Mouse (Mus musculus): Measurements from ENCODE around the gene Cryab. TPM values are rescaled to one million over a fixed set of nuclear protein-coding genes. Genes with fewer than 3 reads are reported as not detected.

Cryab gene
- polyA plus RNA-seq, 1 experiment from 2014 or later, result 14.9 TPM

GRCm38 (mm10) chr9:50724661-50725330 is 26.3 kb upstream of the Cryab start:
- no peak for DNase-seq (ENCODE audit: low spot score)

DNA sequence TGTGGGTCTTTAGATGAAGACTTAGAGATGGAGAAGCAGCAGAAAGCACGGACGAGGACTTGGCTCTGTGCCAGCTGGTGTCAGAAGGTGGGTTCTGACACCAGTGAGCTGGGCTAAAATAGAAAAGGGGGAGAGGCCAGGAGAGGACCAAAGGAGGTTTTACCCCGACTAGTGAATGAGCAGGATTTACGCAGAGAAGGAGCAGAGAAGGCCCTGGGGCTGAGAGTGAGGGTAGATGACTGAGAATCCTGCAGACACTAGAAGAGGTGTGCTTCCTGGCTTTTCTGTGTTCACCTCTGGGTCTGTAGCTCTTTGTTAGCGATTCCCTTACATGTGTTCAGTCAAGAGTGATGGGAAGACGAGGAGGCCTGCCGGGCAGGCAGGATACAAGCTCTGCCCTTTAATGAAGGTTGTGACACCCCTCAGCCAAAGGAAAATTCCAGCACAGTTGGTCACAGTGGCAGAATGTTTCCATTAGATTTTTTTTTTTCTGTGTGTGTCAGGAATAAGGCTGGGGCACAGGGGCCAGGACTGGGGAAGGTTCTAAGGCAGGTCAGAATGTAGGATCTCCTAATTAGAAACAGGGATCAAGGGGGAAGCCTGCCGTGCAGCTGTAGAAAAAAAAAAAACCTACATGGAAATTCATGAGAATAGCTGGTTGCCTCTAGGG is 25.1 kb upstream of the Cryab start:
- Histone ChIP-seq H3K27ac (peak overlapping the region; percentile 91), H3K9ac (peak overlapping the region; percentile 86), H3K27me3 (ENCODE audit: control insufficient read depth, insufficient read depth, low read length) (no peaks in the 10 kb centered on the region), H3K36me3 (replicated peaks; ENCODE audit: control insufficient read depth, insufficient read depth) (no peaks in the 10 kb centered on the region), H3K9me3 (ENCODE audit: control insufficient read depth, low read length) (no peaks in the 10 kb centered on the region), H3K4me3 (replicated peaks; ENCODE audit: low read length) (peak overlapping the region; percentile 74), H3K4me1 (replicated peaks; ENCODE audit: control insufficient read depth, insufficient read depth, low read length) (peaks cover 55% of the 10 kb centered on the region), H3K4me2 (replicated peaks) (peak overlapping the region; percentile 75)
- ATAC-seq (ENCODE audit: low FRiP score) (no peak), DNase-seq (ENCODE audit: low spot score) (no peak)
- WGBS, result 24% methylated on average over 8 of the region's 8 CpGs

More at GRCm38 (mm10) chr9:50724661-50725330, 26.3 kb upstream of the Cryab start:
- peaks cover 55% of the 10 kb centered on the region for H3K4me1 ChIP-seq (replicated peaks; ENCODE audit: control insufficient read depth, insufficient read depth, low read length)
- H3K36me3 ChIP-seq (replicated peaks; ENCODE audit: control insufficient read depth, insufficient read depth), result no peaks in the 10 kb centered on the region
- H3K27ac ChIP-seq, result peak overlapping the region; percentile 91
- peak overlapping the region; percentile 75 for H3K4me2 ChIP-seq (replicated peaks)
- 35% methylated on average over 3 of the region's 3 CpGs for WGBS
- H3K27me3 ChIP-seq (ENCODE audit: control insufficient read depth, insufficient read depth, low read length), result no peaks in the 10 kb centered on the region
- 0 out of 2 replicates have a peak overlapping the region, but pooled peaks have one; percentile 41 for H3K9ac ChIP-seq
- H3K4me3 ChIP-seq (replicated peaks; ENCODE audit: low read length), result 0 out of 2 replicates have a peak overlapping the region, but pooled peaks have one; percentile 74
- H3K9me3 ChIP-seq (ENCODE audit: control insufficient read depth, low read length), result no peaks in the 10 kb centered on the region
- ATAC-seq (ENCODE audit: low FRiP score), result no peak

- DNase-seq (ENCODE audit: low spot score), result no peak
- Histone ChIP-seq H3K27me3 (ENCODE audit: control insufficient read depth, insufficient read depth, low read length) (no peaks in the 10 kb centered on the region), H3K36me3 (replicated peaks; ENCODE audit: control insufficient read depth, insufficient read depth) (no peaks in the 10 kb centered on the region), H3K9me3 (ENCODE audit: control insufficient read depth, low read length) (no peaks in the 10 kb centered on the region), H3K4me1 (replicated peaks; ENCODE audit: control insufficient read depth, insufficient read depth, low read length) (peaks cover 52% of the 10 kb centered on the region), H3K27ac (peak overlapping the region; percentile 91), H3K4me2 (replicated peaks) (peak overlapping the region; percentile 75), H3K4me3 (replicated peaks; ENCODE audit: low read length) (peak overlapping the region; percentile 74), H3K9ac (peak overlapping the region; percentile 86)
- WGBS, result 2% methylated on average over 30 of the region's 30 CpGs
- no peak; the same call in 1 of the 2 replicates for ATAC-seq (ENCODE audit: low FRiP score)
These were observed 23.8 kb upstream of the Cryab start for GRCm38 (mm10) chr9:50727171-50727924.

DNA sequence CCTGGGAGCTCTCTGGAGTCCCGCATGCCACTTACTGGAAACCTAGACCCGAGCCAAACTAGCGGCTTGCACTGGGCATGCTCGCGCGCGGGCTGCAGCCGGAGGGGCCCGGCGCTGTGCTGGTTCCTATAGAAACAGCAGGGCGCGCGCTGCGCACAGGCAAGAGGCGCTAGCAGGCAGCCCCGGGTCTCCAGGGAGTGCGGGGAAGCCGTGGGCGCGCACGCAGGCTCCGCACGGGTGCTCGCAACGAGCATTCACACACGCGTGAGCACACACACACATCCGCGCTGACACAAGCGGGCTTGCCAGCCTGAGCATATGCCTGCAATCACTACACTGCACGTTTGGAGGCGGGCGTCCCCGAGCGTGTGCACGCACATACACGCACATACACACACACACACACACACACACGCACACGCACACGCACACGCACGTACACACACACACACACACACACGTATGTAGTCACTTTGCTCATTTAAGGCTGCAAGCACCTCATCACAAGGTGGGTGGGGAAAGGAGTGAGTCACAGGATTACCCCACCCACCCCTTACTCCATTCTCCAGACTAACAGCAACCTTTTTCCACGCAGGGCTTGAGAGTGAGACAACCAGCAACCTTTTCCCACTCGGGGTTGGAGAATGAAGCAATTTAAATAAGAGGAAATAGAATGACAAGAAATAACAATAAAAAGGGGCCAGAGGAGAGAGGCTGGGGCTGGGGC is 23.0 kb upstream of the Cryab start:
- ATAC-seq (ENCODE audit: low FRiP score), result peak; percentile 96
- under 1% methylated on average over 45 of the region's 45 CpGs for WGBS

GRCm38 (mm10) chr9:50729600-50729999 is 21.5 kb upstream of the Cryab start:
- no peaks in the 10 kb centered on the region for H3K27me3 ChIP-seq (ENCODE audit: control insufficient read depth, insufficient read depth, low read length)
- no peak overlapping the region for H3K9ac ChIP-seq
- 70% methylated on average over 4 of the region's 4 CpGs for WGBS
- no peaks in the 10 kb centered on the region for H3K9me3 ChIP-seq (ENCODE audit: control insufficient read depth, low read length)
- DNase-seq (ENCODE audit: low spot score), result no peak
- H3K4me3 ChIP-seq (replicated peaks; ENCODE audit: low read length), result no peak overlapping the region
- peaks cover 43% of the 10 kb centered on the region for H3K4me1 ChIP-seq (replicated peaks; ENCODE audit: control insufficient read depth, insufficient read depth, low read length)
- no peak overlapping the region for H3K4me2 ChIP-seq (replicated peaks)
- no peak for ATAC-seq (ENCODE audit: low FRiP score)
- no peak overlapping the region for H3K27ac ChIP-seq
- no peaks in the 10 kb centered on the region for H3K36me3 ChIP-seq (replicated peaks; ENCODE audit: control insufficient read depth, insufficient read depth)

More for the DNA sequence above, 23.0 kb upstream of the Cryab start:
- no peaks in the 10 kb centered on the region for H3K36me3 ChIP-seq (replicated peaks; ENCODE audit: control insufficient read depth, insufficient read depth)
- H3K27me3 ChIP-seq (ENCODE audit: control insufficient read depth, insufficient read depth, low read length), result no peaks in the 10 kb centered on the region
- H3K4me2 ChIP-seq (replicated peaks), result peak overlapping the region; percentile 75
- H3K27ac ChIP-seq, result peak overlapping the region; percentile 91
- peak overlapping the region; percentile 86 for H3K9ac ChIP-seq
- peak overlapping the region; percentile 74 for H3K4me3 ChIP-seq (replicated peaks; ENCODE audit: low read length)
- no peaks in the 10 kb centered on the region for H3K9me3 ChIP-seq (ENCODE audit: control insufficient read depth, low read length)
- DNase-seq (ENCODE audit: low spot score), result peak; percentile 92
- H3K4me1 ChIP-seq (replicated peaks; ENCODE audit: control insufficient read depth, insufficient read depth, low read length), result peaks cover 55% of the 10 kb centered on the region

DNA sequence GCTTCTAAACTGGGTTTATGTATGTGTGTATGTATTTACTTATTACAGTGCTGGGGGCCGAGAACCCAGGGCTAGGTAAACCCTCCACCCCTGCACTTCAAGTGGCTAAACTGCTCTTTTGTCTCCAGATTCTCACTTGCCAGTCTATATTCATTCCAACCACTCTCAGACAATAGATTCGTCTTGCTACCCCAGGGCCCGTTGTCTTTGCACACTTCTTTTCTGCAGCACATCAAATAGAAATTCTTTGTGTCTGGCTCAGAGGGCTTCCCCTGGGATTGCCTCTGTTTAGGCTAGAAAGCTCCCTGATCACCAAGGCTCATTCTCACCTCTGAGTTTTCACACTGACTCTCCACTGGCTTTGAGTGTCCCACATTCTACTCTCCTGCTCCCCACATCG is 18.6 kb upstream of the Cryab start:
- Histone ChIP-seq H3K27ac (0 out of 2 replicates have a peak overlapping the region, but pooled peaks have one; percentile 14), H3K27me3 (ENCODE audit: control insufficient read depth, insufficient read depth, low read length) (no peaks in the 10 kb centered on the region), H3K9me3 (ENCODE audit: control insufficient read depth, low read length) (no peaks in the 10 kb centered on the region), H3K36me3 (replicated peaks; ENCODE audit: control insufficient read depth, insufficient read depth) (no peaks in the 10 kb centered on the region), H3K4me2 (replicated peaks) (no peak overlapping the region), H3K9ac (no peak overlapping the region), H3K4me1 (replicated peaks; ENCODE audit: control insufficient read depth, insufficient read depth, low read length) (peaks cover 14% of the 10 kb centered on the region), H3K4me3 (replicated peaks; ENCODE audit: low read length) (no peak overlapping the region)
- 5% methylated on average over 4 of the region's 4 CpGs for WGBS
- DNase-seq (ENCODE audit: low spot score), result no peak
- no peak for ATAC-seq (ENCODE audit: low FRiP score)

DNA sequence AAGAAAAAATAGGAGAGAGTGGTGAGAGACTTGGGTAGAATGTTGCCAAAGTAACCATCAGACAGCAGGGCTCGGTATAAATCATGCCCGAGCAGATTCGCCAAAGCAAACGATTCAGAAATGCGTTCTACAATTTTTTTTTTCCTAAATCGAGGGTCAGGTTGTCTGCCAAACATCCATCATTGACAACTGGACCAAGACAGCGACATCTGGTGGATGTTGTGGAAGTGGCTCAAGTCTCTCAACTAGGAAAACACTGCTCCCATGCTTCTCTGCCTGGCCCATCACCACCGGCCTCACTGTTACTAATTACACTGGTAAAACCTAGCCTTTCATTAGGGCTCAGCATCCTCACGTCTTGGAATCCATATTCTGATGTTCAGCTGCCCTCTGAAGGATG is 16.1 kb upstream of the Cryab start:
- Histone ChIP-seq H3K9ac (no peak overlapping the region), H3K4me2 (replicated peaks) (peak overlapping the region; percentile 39), H3K4me3 (replicated peaks; ENCODE audit: low read length) (no peak overlapping the region), H3K27ac (no peak overlapping the region), H3K36me3 (replicated peaks; ENCODE audit: control insufficient read depth, insufficient read depth) (no peaks in the 10 kb centered on the region), H3K9me3 (ENCODE audit: control insufficient read depth, low read length) (no peaks in the 10 kb centered on the region), H3K27me3 (ENCODE audit: control insufficient read depth, insufficient read depth, low read length) (no peaks in the 10 kb centered on the region), H3K4me1 (replicated peaks; ENCODE audit: control insufficient read depth, insufficient read depth, low read length) (peaks cover 14% of the 10 kb centered on the region)
- WGBS, result 4% methylated on average over 9 of the region's 9 CpGs
- ATAC-seq (ENCODE audit: low FRiP score), result no peak
- peak; percentile 82 for DNase-seq (ENCODE audit: low spot score)

DNA sequence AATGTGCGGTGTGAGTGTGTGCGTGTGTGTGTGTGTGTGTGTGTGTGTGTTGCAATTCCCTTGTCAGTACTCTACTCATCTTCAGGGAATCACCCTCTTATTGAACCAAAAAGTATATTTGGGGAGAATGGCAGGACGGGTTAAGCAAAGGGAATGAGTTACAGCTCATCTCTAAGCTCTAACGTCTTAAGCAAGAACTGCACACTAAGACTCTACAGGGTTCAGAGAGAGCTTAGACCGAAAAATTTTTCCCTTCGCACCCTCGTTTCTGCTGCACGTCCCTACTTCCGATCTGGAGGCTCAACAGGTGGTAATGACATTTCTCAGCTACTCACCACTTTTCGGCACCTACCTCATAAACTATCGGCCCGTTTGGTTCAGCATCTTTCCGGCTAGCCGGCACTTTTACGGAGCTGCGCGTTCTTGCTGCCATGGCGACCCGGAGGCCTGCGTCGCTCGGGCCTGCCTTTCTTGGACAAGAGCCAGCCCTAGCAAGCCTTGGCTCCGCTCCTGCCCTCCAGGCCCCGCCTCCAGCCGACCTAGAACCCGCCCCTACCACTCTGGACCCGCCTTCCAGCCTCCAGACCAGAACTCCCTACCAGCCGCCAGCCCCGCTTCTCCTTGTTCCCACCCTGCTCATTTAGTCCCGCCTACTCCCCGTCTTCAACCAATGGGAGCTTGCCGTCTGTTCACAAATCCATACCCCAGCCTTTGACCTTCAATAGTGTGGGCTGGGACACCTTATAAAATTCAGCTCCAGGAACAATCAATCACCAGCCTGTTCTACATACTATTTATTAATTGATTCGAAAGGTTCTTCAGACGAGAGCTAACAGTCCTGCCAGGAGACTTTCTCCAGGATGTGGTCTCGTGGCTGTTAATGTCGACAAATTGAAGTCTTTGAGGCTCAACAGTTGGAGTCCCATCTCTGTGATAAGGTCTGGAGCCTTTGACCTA is 11.9 kb upstream of the Cryab start, which contains the start of gene Dixdc1:
Dixdc1 (minus strand) TSS at position 604 of the 957 bp plus-strand sequence.
- peak; percentile 89 for DNase-seq (ENCODE audit: low spot score)
- Histone ChIP-seq H3K27me3 (ENCODE audit: control insufficient read depth, insufficient read depth, low read length) (no peaks in the 10 kb centered on the region), H3K4me1 (replicated peaks; ENCODE audit: control insufficient read depth, insufficient read depth, low read length) (peaks cover 9% of the 10 kb centered on the region), H3K4me2 (replicated peaks) (peak within 1 kb of the TSS; percentile 65), H3K36me3 (replicated peaks; ENCODE audit: control insufficient read depth, insufficient read depth) (no peaks in the 10 kb centered on the region), H3K9me3 (ENCODE audit: control insufficient read depth, low read length) (no peaks in the 10 kb centered on the region), H3K9ac (peak within 1 kb of the TSS; percentile 40; the same call in 1 of the 2 replicates), H3K27ac (no peak within 1 kb of the TSS), H3K4me3 (replicated peaks; ENCODE audit: low read length) (peak within 1 kb of the TSS; percentile 31)
- 13% methylated on average over 36 of the region's 36 CpGs for WGBS
- peak; percentile 95 for ATAC-seq (ENCODE audit: low FRiP score)
